Mouse (Mus musculus) heart, postnatal 0 days (tissue): ENCODE data around the gene Lin52.

Experiments used
- CTCF ChIP-seq: IDR thresholded peaks from 2 replicates; pipeline ENCODE4 v1.5.1; 2016; ENCODE audit warnings: antibody characterized with exemption, control low read depth, low read depth
- EP300 ChIP-seq: IDR thresholded peaks from 2 replicates; pipeline ENCODE4 v1.6.1; 2016; ENCODE audit warnings: antibody characterized with exemption, low read depth

GRCm38 (mm10) chr12:84506856-84507255 lies 55.6 kb downstream of the Lin52 start:
- no peak for TF ChIP-seq CTCF
- no peak for TF ChIP-seq EP300
